27 mouse cellular contexts compared by ENCODE assay signal in genomic region chr12:104665521-104665920, GRCm38 (mm10).
DNase-seq lines count a peak whose midpoint lies in the region; ATAC-seq and TF ChIP-seq lines count a peak whose summit lies in the region.
"Had no signal": no experiment of that assay in that cellular context is flagged by ENCODE, and none has a peak within 500 bp of the region (broad histone marks: within the 10 kb centered on the region; RNA-seq: fewer than 3 reads in every experiment).

No protein-coding gene starts in this region.

- no peaks in the 10 kb centered on the region for H3K9me3 ChIP-seq in embryonic facial prominence, embryonic 10.5 days
- no peaks in the 10 kb centered on the region for H3K9me3 ChIP-seq in embryonic facial prominence, embryonic 14.5 days (ENCODE audit: control insufficient read depth, low read length)
- H3K9me3 ChIP-seq in limb, embryonic 14.5 days (ENCODE audit: control insufficient read depth, low read length) = no peaks in the 10 kb centered on the region
- H3K9me3 ChIP-seq in forebrain, embryonic 15.5 days = no peaks in the 10 kb centered on the region
- H3K9me3 ChIP-seq: heart, embryonic 15.5 days; hindbrain, embryonic 13.5 days; kidney, embryonic 15.5 days; liver, embryonic 15.5 days; lung, embryonic 15.5 days; neural tube, embryonic 12.5 days had no signal

- H3K4me3 ChIP-seq in embryonic facial prominence, embryonic 10.5 days = no peak overlapping the region
- H3K4me3 ChIP-seq in embryonic facial prominence, embryonic 14.5 days (ENCODE audit: low read depth, low read length) = no peak overlapping the region
- H3K4me3 ChIP-seq in limb, embryonic 14.5 days (replicated peaks; ENCODE audit: low read length) = no peak overlapping the region
- no peak overlapping the region for H3K4me3 ChIP-seq in forebrain, embryonic 15.5 days
- H3K4me3 ChIP-seq: heart, embryonic 15.5 days; hindbrain, embryonic 13.5 days; kidney, embryonic 15.5 days; left cerebral cortex, adult 2 months; liver, embryonic 15.5 days; lung, embryonic 15.5 days; neural tube, embryonic 12.5 days had no signal

- no peak overlapping the region for H3K9ac ChIP-seq in embryonic facial prominence, embryonic 14.5 days (ENCODE audit: low read depth, low read length)
- H3K9ac ChIP-seq in limb, embryonic 14.5 days (ENCODE audit: low read depth, low read length, severe bottlenecking) = no peak overlapping the region
- H3K9ac ChIP-seq in forebrain, embryonic 15.5 days (replicated peaks) = no peak overlapping the region
- H3K9ac ChIP-seq: heart, embryonic 15.5 days; hindbrain, embryonic 13.5 days; kidney, embryonic 15.5 days; liver, embryonic 15.5 days; lung, embryonic 15.5 days; neural tube, embryonic 12.5 days had no signal

- no peaks in the 10 kb centered on the region for H3K36me3 ChIP-seq in embryonic facial prominence, embryonic 10.5 days (replicated peaks)
- H3K36me3 ChIP-seq in embryonic facial prominence, embryonic 14.5 days (ENCODE audit: control insufficient read depth, insufficient read depth, low read length) = no peaks in the 10 kb centered on the region
- H3K36me3 ChIP-seq in limb, embryonic 14.5 days (ENCODE audit: control insufficient read depth, insufficient read depth, low read length) = no peaks in the 10 kb centered on the region
- H3K36me3 ChIP-seq in forebrain, embryonic 15.5 days = no peaks in the 10 kb centered on the region
- H3K36me3 ChIP-seq: G1E; heart, embryonic 15.5 days; hindbrain, embryonic 13.5 days; kidney, embryonic 15.5 days; liver, embryonic 15.5 days; lung, embryonic 15.5 days; neural tube, embryonic 12.5 days had no signal

- peak; percentile 39; the same call in 1 of the 2 replicates for ATAC-seq in embryonic facial prominence, embryonic 14.5 days (ENCODE audit: low read depth)
- peak; percentile 44; the same call in 1 of the 2 replicates for ATAC-seq in limb, embryonic 14.5 days (ENCODE audit: low FRiP score, low read depth)
- ATAC-seq in forebrain, embryonic 15.5 days (replicated peaks) = no peak
- ATAC-seq: activated CD4-positive, CD25-positive, alpha-beta regulatory T cell, adult 4 months had no signal

- 81% methylated on average over 9 of the region's 9 CpGs for WGBS in embryonic facial prominence, embryonic 10.5 days
- 57% methylated on average over 9 of the region's 9 CpGs for WGBS in embryonic facial prominence, embryonic 14.5 days
- 35% methylated on average over 9 of the region's 9 CpGs for WGBS in limb, embryonic 14.5 days
- WGBS in forebrain, embryonic 15.5 days = 89% methylated on average over 9 of the region's 9 CpGs

- H3K4me2 ChIP-seq in embryonic facial prominence, embryonic 14.5 days (ENCODE audit: low read depth, low read length) = no peak overlapping the region
- no peak overlapping the region for H3K4me2 ChIP-seq in limb, embryonic 14.5 days (replicated peaks; ENCODE audit: low read depth, low read length, severe bottlenecking)
- no peak overlapping the region for H3K4me2 ChIP-seq in forebrain, embryonic 15.5 days (replicated peaks)
- H3K4me2 ChIP-seq: heart, embryonic 15.5 days; hindbrain, embryonic 13.5 days; kidney, embryonic 15.5 days; liver, embryonic 15.5 days; lung, embryonic 15.5 days; neural tube, embryonic 12.5 days had no signal

- DNase-seq in gastrocnemius, adult 8-10 months (ENCODE audit: low spot score in 2 of 2) = peak; percentile 13 to 58
- no peak for DNase-seq in gastrocnemius, postnatal 4 days (ENCODE audit: low spot score in 2 of 2)
- peak; percentile 45 for DNase-seq in embryonic facial prominence, embryonic 10.5 days (ENCODE audit: low spot score)
- peak; percentile 59 for DNase-seq in embryonic facial prominence, embryonic 14.5 days (ENCODE audit: low spot score)
- DNase-seq in limb, embryonic 14.5 days (ENCODE audit: low spot score) = no peak
- no peak for DNase-seq in right cerebral cortex, postnatal 10 days (ENCODE audit: low spot score in 2 of 2)
- DNase-seq in lung, postnatal 10 days = no peak
- DNase-seq: adrenal gland, postnatal 14 days; B cell, adult 2 months; cerebellum, adult 9-10 months; heart, postnatal 36 days; kidney, adult 11 months; layer of hippocampus, adult 9-11 months; liver; lung, postnatal 4 days; midbrain, embryonic 14.5 days; right cerebral cortex, postnatal 14 days had no signal

- H3K27ac ChIP-seq in embryonic facial prominence, embryonic 10.5 days (replicated peaks) = no peak overlapping the region
- peak overlapping the region; percentile 39 for H3K27ac ChIP-seq in embryonic facial prominence, embryonic 14.5 days (replicated peaks; ENCODE audit: low read depth, low read length)
- H3K27ac ChIP-seq in limb, embryonic 14.5 days (replicated peaks; ENCODE audit: low read depth, low read length) = no peak overlapping the region; the same call in 1 of the 2 replicates
- no peak overlapping the region for H3K27ac ChIP-seq in forebrain, embryonic 15.5 days (replicated peaks)
- H3K27ac ChIP-seq: heart, embryonic 15.5 days; hindbrain, embryonic 13.5 days; kidney, embryonic 15.5 days; left cerebral cortex, adult 2 months; liver, embryonic 15.5 days; lung, embryonic 15.5 days; neural tube, embryonic 12.5 days had no signal

- peaks cover 18% of the 10 kb centered on the region for H3K4me1 ChIP-seq in embryonic facial prominence, embryonic 10.5 days
- H3K4me1 ChIP-seq in embryonic facial prominence, embryonic 14.5 days (ENCODE audit: control insufficient read depth, insufficient read depth, low read length) = peaks cover 9% of the 10 kb centered on the region
- peaks cover 9% of the 10 kb centered on the region; the same call in 1 of the 2 replicates for H3K4me1 ChIP-seq in limb, embryonic 14.5 days (ENCODE audit: control insufficient read depth, insufficient read depth, low read length)
- H3K4me1 ChIP-seq in forebrain, embryonic 15.5 days = no peaks in the 10 kb centered on the region
- H3K4me1 ChIP-seq: heart, embryonic 15.5 days; hindbrain, embryonic 13.5 days; liver, embryonic 15.5 days; lung, embryonic 15.5 days; neural tube, embryonic 12.5 days had no signal

- TF ChIP-seq POLR2A in limb, embryonic 14.5 days (IDR thresholded peaks at IDR 0.05; ENCODE audit: borderline replicate concordance, extremely low read depth, insufficient read depth, insufficient read length) = no peak

- no peaks in the 10 kb centered on the region for H3K27me3 ChIP-seq in embryonic facial prominence, embryonic 10.5 days (replicated peaks; ENCODE audit: low read depth, poor library complexity, severe bottlenecking)
- no peaks in the 10 kb centered on the region for H3K27me3 ChIP-seq in embryonic facial prominence, embryonic 14.5 days (replicated peaks; ENCODE audit: control insufficient read depth, insufficient read depth, low read length)
- H3K27me3 ChIP-seq in limb, embryonic 14.5 days (ENCODE audit: control insufficient read depth, insufficient read depth, low read length) = no peaks in the 10 kb centered on the region
- H3K27me3 ChIP-seq in forebrain, embryonic 15.5 days = no peaks in the 10 kb centered on the region
- H3K27me3 ChIP-seq: hindbrain, embryonic 13.5 days; kidney, embryonic 15.5 days; liver, embryonic 15.5 days; lung, embryonic 15.5 days; neural tube, embryonic 12.5 days had no signal

Comparison
In these comparisons a context has a peak if more than half of its experiments do, and no peak if none do; other contexts are left out.
1. DNase-seq: peak in gastrocnemius, adult 8-10 months (2 of 2), embryonic facial prominence, embryonic 10.5 days (single experiment) and embryonic facial prominence, embryonic 14.5 days (single experiment); none in gastrocnemius, postnatal 4 days (0 of 2), limb, embryonic 14.5 days (single experiment), right cerebral cortex, postnatal 10 days (0 of 2) and lung, postnatal 10 days (single experiment).